Mouse (Mus musculus) c-Kit-positive CD71-positive TER-119-negative erythroid progenitor cells, embryonic 14.5 days (primary cell): ENCODE measurements at regions not wholly inside any gene's neighbourhood (a gene's known extent, or its start where the extent isn't known, plus 50 kb on each side); places are given as distances from the start of the nearest gene placed in this dataset.

Experiments
- DNase-seq: peaks from one replicate; pipeline ENCODE4 v3.0.0-alpha.2; 2013; ENCODE audit warnings: low read depth

- no peak for DNase-seq
Observed at GRCm38 (mm10) chr5:77594719-77595118, 186.9 kb upstream of the Igfbp7 start.

DNA sequence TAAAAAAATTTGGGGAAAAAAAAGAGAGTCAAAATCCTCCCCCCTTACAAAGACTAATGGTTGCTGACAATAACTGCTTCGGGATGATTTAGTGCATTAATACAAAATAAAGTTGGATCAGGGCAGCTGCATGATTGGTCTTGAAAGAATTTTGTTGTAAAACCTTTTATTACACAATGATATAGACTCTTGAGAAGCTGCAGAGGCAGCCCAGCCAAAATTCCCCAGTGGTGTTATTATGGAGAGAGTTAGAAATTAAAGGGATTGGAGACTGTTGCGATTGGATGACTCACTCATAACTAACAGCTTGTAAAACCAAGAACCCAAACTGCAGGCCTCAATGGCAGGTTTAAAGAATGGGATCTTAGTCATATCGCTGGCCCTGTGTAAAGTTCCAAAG, 181.4 kb upstream of the Igfbp7 start:
- DNase-seq: no peak

GRCm38 (mm10) chr5:77581702-77582101, 173.9 kb upstream of the Igfbp7 start:
- no peak for DNase-seq

- no peak for DNase-seq
Observed at GRCm38 (mm10) chr5:77581106-77581638, 173.3 kb upstream of the Igfbp7 start.

- DNase-seq: no peak
Observed at GRCm38 (mm10) chr5:77579826-77580745, 172.2 kb upstream of the Igfbp7 start.

GRCm38 (mm10) chr5:77576881-77577280, 169.0 kb upstream of the Igfbp7 start:
- no peak for DNase-seq

DNA sequence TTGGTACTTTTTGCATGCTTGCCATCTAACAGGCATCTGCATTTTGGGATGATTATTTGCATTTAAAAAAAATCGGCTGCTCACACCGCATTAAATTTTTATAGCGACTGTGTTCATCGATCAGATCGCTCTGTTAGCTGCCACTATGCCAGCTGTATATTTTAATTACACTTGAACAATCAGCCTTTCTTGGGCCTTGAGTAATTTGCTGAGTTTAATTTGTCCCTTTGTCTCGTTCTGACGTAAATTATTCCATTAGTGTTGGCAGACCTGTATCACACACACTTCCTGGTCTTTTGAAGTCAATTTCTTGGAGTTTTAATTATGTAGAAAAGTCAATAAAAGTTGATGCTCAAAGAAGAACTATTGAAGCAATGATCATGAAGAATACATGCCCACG, 167.9 kb upstream of the Igfbp7 start:
- DNase-seq: no peak

- DNase-seq: no peak
Observed at GRCm38 (mm10) chr5:77570364-77570763, 162.5 kb upstream of the Igfbp7 start.

DNA sequence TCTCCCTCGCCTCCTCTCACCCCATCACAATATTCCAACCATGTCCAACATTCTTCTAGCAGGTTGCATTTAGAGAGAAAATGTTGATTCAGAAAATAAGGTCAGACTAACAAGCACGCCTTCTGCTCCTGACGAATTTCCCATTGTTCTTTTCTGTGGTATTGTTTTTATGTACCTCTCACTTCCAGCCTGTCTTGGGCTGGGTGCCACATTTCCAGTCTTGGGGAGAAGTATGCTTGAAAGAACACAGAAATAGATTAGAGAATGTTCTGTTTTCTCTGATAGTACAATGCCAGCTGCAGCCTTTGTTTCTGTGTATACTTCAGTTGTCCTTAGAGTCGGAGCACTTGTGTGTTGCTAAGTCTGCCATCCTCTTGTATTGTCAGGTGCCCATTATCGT, 160.3 kb upstream of the Igfbp7 start:
- DNase-seq: no peak

DNA sequence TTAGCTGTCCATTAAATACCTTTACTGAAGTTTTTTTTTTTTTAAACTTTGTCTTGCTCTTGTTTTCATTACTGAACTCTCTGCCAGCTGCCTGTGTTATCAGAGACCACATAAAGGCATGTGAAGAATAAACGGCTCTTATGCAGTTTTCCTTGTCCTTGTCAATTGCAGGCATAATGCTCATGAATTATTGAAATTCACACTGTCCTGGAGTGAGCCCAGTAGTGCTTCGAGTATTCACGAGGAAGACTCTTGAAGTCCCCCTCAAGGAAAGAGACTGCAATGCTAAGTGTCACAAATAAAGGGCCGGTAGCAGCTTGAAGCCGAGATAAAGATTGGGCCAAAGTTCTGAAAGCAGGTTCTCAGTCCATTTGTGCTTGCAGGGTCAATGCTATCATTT, 144.7 kb upstream of the Igfbp7 start:
- no peak for DNase-seq

GRCm38 (mm10) chr5:77552081-77552480, 144.2 kb upstream of the Igfbp7 start:
- no peak for DNase-seq

- no peak for DNase-seq
Observed at GRCm38 (mm10) chr5:77546001-77546620, 138.3 kb upstream of the Igfbp7 start.

DNA sequence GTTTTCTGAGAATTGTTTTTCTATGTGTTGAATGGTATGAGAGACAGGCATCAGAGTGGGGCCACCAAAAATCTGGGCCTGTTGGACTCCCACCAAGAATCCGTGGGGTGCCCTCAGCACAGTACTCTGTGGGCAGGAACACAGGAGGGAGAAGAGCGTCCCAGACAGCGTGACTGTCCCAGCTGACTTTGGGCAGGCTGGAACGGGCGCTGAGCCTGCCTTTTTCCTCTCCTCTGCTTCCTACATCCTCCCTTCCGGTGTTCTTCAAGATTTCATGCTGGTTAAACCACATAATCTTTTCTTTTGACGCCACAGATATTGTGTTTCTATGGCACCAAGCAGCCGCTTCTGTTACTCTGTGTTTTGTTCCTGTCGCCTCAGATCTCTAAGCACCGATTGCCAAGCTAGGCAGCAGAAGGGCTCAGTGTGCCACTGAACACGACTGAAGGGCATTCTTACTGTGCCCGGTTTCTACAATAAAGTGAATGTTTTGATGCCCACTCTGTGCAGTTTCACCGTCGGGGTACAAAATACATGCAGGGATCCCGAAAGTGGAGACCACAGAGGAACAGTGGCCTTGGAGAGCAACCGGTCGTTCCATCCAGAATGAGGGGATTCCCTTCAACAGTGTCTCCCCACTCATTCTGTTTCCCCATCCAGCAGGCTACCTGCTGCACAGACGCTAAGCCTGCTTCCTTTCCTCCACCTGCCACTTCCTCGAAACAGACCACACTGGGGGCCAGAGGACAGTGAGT, 124.6 kb upstream of the Igfbp7 start:
- DNase-seq: no peak

DNA sequence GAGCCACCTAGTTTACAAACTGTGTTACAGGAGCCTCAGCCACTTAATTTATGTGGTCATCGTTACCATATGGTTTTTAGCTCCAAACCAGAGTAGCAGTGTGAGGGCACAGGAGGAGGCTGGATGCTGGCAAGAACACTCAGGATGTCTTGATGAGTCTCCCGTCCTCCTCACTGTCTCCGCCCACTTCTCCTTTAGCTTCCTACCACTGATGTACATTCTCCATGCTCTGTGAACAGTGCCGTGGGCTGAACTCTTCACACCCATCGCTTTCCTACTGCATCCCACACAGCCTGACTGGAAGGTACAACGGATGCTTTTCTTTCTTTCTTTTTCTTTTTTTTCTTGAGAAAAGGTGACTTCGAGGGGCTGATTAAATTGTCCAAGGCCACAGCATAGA, 122.5 kb upstream of the Igfbp7 start:
- no peak for DNase-seq

- no peak for DNase-seq
Observed at GRCm38 (mm10) chr5:77517252-77517651, 109.4 kb upstream of the Igfbp7 start.

- no peak for DNase-seq
Observed at GRCm38 (mm10) chr5:77515448-77515847, 107.6 kb upstream of the Igfbp7 start.

DNA sequence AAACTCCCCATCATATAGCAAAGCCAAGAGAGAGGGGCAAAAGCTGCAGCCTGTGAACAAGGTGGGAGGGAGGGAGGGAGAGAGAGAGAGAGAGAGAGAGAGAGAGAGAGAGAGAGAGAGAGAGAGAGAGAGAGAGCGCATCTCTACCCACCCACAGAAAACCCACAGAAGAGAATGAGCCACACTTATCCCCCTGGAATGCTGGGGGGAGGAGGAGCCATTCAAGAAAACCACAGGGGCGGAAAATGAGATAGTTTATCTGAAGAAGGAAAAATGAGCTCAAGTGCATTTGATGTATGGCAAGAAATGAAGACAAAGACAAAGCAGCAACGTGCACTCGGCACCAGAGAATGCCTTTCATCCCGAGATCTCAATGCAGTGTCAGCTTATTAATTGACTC, 94.8 kb upstream of the Igfbp7 start:
- no peak for DNase-seq

DNA sequence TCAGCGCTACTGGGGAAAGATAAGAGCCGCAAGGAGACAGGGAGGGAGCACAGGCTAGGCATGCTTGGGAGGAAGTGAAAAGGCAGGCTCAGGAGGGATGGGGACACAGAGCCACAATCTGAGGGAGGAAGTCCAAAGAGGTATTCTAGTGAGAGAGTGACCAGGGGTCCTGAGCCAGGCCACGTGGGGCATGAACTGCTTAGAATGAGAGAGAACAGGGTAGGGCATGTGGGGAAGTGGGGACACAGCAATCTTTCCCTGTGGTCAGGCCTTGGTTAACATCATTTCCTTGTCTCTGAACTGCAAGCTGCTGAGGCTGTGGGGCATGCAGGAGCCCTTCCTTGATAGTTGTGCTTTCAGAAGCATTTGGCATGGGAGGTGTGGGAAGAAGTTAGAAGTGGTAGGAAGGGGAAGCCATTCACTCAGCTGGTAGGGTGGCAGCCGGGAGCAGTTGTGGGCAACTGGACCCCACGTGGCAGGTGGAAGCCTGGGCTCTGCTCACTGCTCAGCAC, 92.2 kb upstream of the Igfbp7 start:
- no peak for DNase-seq

DNA sequence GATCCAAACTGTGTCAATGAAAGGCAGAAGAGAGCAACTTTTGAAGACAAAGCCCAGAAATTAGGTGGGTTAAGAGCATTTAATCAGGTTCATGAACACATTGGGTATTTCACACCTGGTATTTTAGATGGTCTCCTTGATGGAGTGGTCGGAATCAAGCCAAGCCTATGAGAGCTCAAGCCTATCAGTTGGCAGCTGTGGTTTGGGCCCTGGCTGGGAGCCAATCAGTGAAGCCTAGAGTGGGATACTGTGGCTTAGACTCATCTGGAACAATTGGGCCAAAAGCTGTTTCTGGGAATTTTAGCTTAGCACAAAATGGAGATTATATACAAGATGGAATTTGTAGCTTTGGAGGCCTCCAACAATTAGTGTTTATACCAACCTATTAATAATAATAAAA, 86.8 kb upstream of the Igfbp7 start:
- DNase-seq: no peak

DNA sequence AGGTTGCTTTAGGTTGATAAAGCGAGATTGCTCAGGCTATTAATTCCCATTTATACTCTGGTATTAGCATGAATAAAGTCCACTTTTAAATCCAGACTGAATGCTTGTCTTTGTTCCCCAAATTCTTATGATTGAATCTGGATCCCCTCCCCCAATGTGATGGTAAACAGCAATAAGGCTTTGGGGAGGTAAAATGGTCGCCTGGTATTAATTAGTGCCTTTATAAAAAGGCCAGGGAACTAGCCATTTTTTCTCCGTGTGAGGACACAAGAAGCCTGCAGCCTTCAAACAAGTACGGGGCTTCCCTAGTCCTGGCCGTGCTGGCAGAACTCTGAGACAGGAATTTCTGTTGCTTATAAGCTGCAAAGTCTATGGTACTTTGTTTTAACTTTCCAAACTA, 81.1 kb upstream of the Igfbp7 start:
- DNase-seq: no peak

- no peak for DNase-seq
Observed at GRCm38 (mm10) chr5:77487837-77488827, 80.3 kb upstream of the Igfbp7 start.
